Mouse (Mus musculus) forebrain, postnatal 0 days (tissue): ENCODE results near the gene Gpr31b. TPM values are rescaled to one million over a fixed set of nuclear protein-coding genes. Genes with fewer than 3 reads are reported as not detected.
"Not testable (repeated sequence)": the region's sequence is repeated elsewhere in the genome, so short reads cannot be mapped to it uniquely, and the experiment has no call there.

Experiments used
- ATAC-seq: fragments of 200-750 bp; cut with Nextera tagmentation; 2 replicates; pipeline ENCODE4 v1.8.0; 2017; ENCODE audit warnings: mild to moderate bottlenecking, moderate library complexity
- DNase-seq: peaks from one replicate; pipeline ENCODE4 v3.0.0-alpha.2; 2015
- H3K27ac ChIP-seq: fragments of 300-500 bp; sonication (generic); 2 replicates; pipeline ENCODE4 v1.5.1; 2014; ENCODE audit warnings: low read depth, mild to moderate bottlenecking, antibody characterized with exemption, low read length, moderate library complexity, mixed read lengths
- H3K27me3 ChIP-seq: fragments of 300-500 bp; sonication (generic); 2 replicates; pipeline ENCODE4 v1.6.1; 2014; ENCODE audit warnings: mild to moderate bottlenecking, low read length, mixed read lengths; ENCODE audit not compliant: insufficient read depth
- H3K36me3 ChIP-seq: fragments of 300-500 bp; sonication (generic); 2 replicates; pipeline ENCODE4 v1.6.1; 2014; ENCODE audit warnings: mild to moderate bottlenecking, moderate library complexity; ENCODE audit not compliant: insufficient read depth
- H3K4me1 ChIP-seq: fragments of 300-500 bp; sonication (generic); 2 replicates; pipeline ENCODE4 v1.6.1; 2014; ENCODE audit warnings: antibody characterized with exemption; ENCODE audit not compliant: insufficient read depth
- H3K4me2 ChIP-seq: fragments of 300-500 bp; sonication (generic); 2 replicates; pipeline ENCODE4 v1.6.1; 2014; ENCODE audit warnings: low read depth, mild to moderate bottlenecking, moderate library complexity
- H3K4me3 ChIP-seq: fragments of 300-500 bp; sonication (generic); 2 replicates; pipeline ENCODE4 v1.5.1; 2014; ENCODE audit warnings: low read depth, low read length, mixed read lengths
- H3K9ac ChIP-seq: fragments of 300-500 bp; sonication (generic); 2 replicates; pipeline ENCODE4 v1.6.1; 2014; ENCODE audit warnings: mild to moderate bottlenecking
- H3K9me3 ChIP-seq: fragments of 300-500 bp; sonication (generic); 2 replicates; pipeline ENCODE4 v1.6.1; 2016; ENCODE audit warnings: low read length
- WGBS: fragments of 180-500 bp; shearing (Covaris S2); extraction: QIAGEN DNeasy Blood & Tissue Kit; methylation state at CpG from one replicate; pipeline ENCODE4 v1.1.7; 2014; 5-methylcytosine and 5-hydroxymethylcytosine counted together
- polyA plus RNA-seq: library from polyadenylated mRNA; unstranded; fragments of >200 nt; fragmentation: Nextera tagmentation; extraction: Ambion mirVana; gene quantifications from 2 replicates; pipeline ENCODE4 v1.2.1, GENCODE M21; 2015
- total RNA-seq: library from RNA; depleted of rRNA; stranded (reverse); fragments of >200 nt; gene quantifications from 2 replicates; pipeline ENCODE4 v1.2.3, GENCODE M21; 2014; rRNA removed

Gpr31b gene
- 1.6 TPM in 1 of 2 replicates, not detected in the other for total RNA-seq
- not detected in 2 replicates for polyA plus RNA-seq

GRCm38 (mm10) chr17:13052124-13052813 lies at the start of gene Gpr31b:
Gene Gpr31b, minus strand, starts transcription at chr17:13052296.
- H3K4me1 ChIP-seq, H3K4me2 ChIP-seq, H3K4me3 ChIP-seq, H3K9ac ChIP-seq, H3K27me3 ChIP-seq, DNase-seq, H3K36me3 ChIP-seq, H3K9me3 ChIP-seq, H3K27ac ChIP-seq: not testable (repeated sequence)
- WGBS = 50% methylated on average over 1 of the region's 8 CpGs
- peak; percentile 42; the same call in 1 of the 2 replicates for ATAC-seq

DNA sequence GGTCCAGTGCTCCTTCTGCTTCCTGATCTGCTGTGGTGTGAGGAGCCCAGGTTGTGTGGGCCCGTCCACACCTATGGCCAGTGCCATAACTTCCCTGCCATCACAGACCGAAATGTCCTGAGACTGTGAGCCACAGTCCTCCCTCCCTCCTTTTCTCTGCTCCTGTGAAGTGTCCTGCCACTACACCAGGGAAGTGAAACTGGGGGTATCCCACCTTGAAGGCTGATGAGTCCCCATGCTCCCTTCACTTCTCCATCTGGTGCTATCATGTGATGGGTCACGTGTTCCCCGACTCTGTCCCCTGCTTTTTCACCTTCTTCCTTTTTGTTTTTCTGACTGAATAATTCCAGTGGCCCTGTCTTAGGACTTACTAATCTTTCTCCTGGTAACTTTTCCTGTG lies 40.9 kb upstream of the Gpr31b start:
- not testable (repeated sequence) for H3K27me3 ChIP-seq, H3K27ac ChIP-seq, H3K9me3 ChIP-seq, H3K9ac ChIP-seq, ATAC-seq, H3K4me3 ChIP-seq, H3K36me3 ChIP-seq, DNase-seq, H3K4me2 ChIP-seq, H3K4me1 ChIP-seq
- 92% methylated on average over 3 of the region's 4 CpGs for WGBS

GRCm38 (mm10) chr17:13092100-13092764 lies 40.1 kb upstream of the Gpr31b start:
- DNase-seq, H3K27ac ChIP-seq, H3K4me3 ChIP-seq, H3K4me2 ChIP-seq, H3K9me3 ChIP-seq, H3K9ac ChIP-seq, H3K36me3 ChIP-seq, ATAC-seq, H3K4me1 ChIP-seq, H3K27me3 ChIP-seq: not testable (repeated sequence)
- 56% methylated on average over 5 of the region's 8 CpGs for WGBS

- not testable (repeated sequence) for DNase-seq
Measured at GRCm38 (mm10) chr17:13091510-13091909, 39.4 kb upstream of the Gpr31b start.

DNA sequence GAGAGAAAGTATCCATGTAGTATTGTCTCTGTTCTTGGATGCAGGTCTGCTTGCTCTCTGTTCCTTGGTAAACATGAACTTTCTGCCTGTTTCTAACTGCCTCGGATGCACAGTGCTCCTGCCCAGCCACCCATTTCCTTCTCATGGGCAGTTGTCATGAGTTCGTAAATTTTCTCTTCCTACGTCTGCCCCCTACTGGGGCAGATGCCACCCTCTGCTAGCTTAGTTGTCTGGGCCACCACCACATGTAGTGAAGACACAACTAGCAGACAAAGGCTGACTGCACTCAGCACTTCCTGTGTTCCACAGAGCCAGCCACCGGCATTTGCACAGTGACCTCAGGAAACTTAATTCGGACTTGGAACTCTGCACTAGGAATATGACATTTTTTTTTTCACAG lies 17.1 kb upstream of the Gpr31b start:
- not testable (repeated sequence) for H3K27me3 ChIP-seq, H3K27ac ChIP-seq, H3K36me3 ChIP-seq, ATAC-seq, H3K4me1 ChIP-seq, H3K9ac ChIP-seq, H3K4me2 ChIP-seq, H3K9me3 ChIP-seq, H3K4me3 ChIP-seq, DNase-seq
- 86% methylated on average over 4 of the region's 5 CpGs for WGBS

More at GRCm38 (mm10) chr17:13091510-13091909, 39.4 kb upstream of the Gpr31b start:
- H3K9ac ChIP-seq, H3K27me3 ChIP-seq, H3K4me1 ChIP-seq, H3K9me3 ChIP-seq, ATAC-seq, H3K27ac ChIP-seq, H3K36me3 ChIP-seq, H3K4me3 ChIP-seq, H3K4me2 ChIP-seq: not testable (repeated sequence)
- WGBS = no CpG with 5 or more reads among the region's 1 CpGs

DNA sequence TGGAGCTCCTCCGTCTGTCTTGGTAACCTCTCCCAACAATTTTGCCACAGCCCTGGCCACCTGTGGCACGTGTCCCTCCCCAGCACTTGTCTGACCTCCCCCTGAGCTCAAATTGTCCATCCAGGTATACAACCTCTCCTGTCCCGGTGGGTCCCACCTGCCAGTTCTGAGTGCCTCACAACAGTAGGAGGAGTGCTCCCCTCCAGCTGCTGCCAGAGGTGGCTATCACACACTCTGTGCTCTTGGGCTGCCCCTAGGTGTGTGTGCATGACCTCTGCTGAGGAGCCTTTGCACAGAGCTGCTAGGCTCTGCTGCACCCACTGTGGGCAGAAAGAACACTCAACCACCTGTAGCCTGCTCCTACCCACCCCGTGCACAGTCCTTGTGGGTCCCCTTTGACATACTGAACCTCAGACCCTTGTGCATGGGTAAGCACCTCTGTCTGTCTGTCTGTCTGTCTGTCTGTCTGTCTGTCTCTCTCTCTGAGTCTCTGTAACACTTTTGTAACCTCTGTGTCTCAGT lies 15.8 kb upstream of the Gpr31b start:
- H3K4me2 ChIP-seq = not testable (repeated sequence)

GRCm38 (mm10) chr17:13062882-13063281 lies 10.8 kb upstream of the Gpr31b start:
- H3K36me3 ChIP-seq, H3K9me3 ChIP-seq, DNase-seq, H3K27me3 ChIP-seq, H3K27ac ChIP-seq, ATAC-seq, H3K4me1 ChIP-seq, H3K9ac ChIP-seq, H3K4me2 ChIP-seq, H3K4me3 ChIP-seq: not testable (repeated sequence)
- WGBS = 90% methylated on average over 4 of the region's 7 CpGs

More for the DNA sequence above, 15.8 kb upstream of the Gpr31b start:
- H3K4me1 ChIP-seq, H3K27ac ChIP-seq, H3K27me3 ChIP-seq, H3K9ac ChIP-seq, ATAC-seq, DNase-seq, H3K36me3 ChIP-seq, H3K4me3 ChIP-seq, H3K9me3 ChIP-seq: not testable (repeated sequence)
- WGBS = 100% methylated on average over 1 of the region's 4 CpGs

GRCm38 (mm10) chr17:13060804-13061203 lies 8.7 kb upstream of the Gpr31b start, which contains the start of gene Tcp10b:
Gene Tcp10b, plus strand, starts transcription at chr17:13061104.
- H3K36me3 ChIP-seq, H3K4me3 ChIP-seq, H3K4me2 ChIP-seq, H3K27ac ChIP-seq, DNase-seq, H3K9ac ChIP-seq, H3K9me3 ChIP-seq, H3K27me3 ChIP-seq, ATAC-seq, H3K4me1 ChIP-seq: not testable (repeated sequence)
- WGBS = 93% methylated on average over 4 of the region's 4 CpGs
